Mouse (Mus musculus): Measurements from ENCODE around the gene Slc5a2.

- TF ChIP-seq CTCF (IDR thresholded peaks at IDR 0.05; ENCODE audit: control insufficient read depth, insufficient read depth, insufficient replicate concordance, low read depth, low read length) (no peak), POLR2A (IDR thresholded peaks at IDR 0.05; ENCODE audit: control insufficient read depth, low read depth, low read length) (no peak)
Observed at GRCm38 (mm10) chr7:128304198-128304597, 38.7 kb downstream of the Slc5a2 start.
